21 mouse cellular contexts compared by ENCODE assay signal in genomic region chr3:82805291-82805690, GRCm38 (mm10).
"Had no signal": no experiment of that assay in that cellular context is flagged by ENCODE, and none has a peak within 500 bp of the region (broad histone marks: within the 10 kb centered on the region; RNA-seq: fewer than 3 reads in every experiment).

No protein-coding gene starts in this region.

- H3K27me3 ChIP-seq: lung, embryonic 15.5 days; midbrain, embryonic 12.5 days; neural tube, embryonic 13.5 days; neural tube, embryonic 15.5 days; stomach, embryonic 15.5 days had no signal

- H3K9ac ChIP-seq: liver, postnatal 0 days; lung, embryonic 15.5 days; midbrain, embryonic 12.5 days; neural tube, embryonic 13.5 days; neural tube, embryonic 15.5 days; stomach, embryonic 15.5 days had no signal

- H3K4me1 ChIP-seq: lung, embryonic 15.5 days; midbrain, embryonic 10.5 days; midbrain, embryonic 12.5 days; neural tube, embryonic 13.5 days; neural tube, embryonic 15.5 days; stomach, embryonic 15.5 days had no signal

- ATAC-seq: liver, postnatal 0 days; lung, postnatal 0 days; midbrain, embryonic 16.5 days had no signal

- H3K4me2 ChIP-seq: lung, embryonic 15.5 days; midbrain, embryonic 12.5 days; neural tube, embryonic 13.5 days; neural tube, embryonic 15.5 days; stomach, embryonic 15.5 days had no signal

- H3K27ac ChIP-seq: lung, embryonic 15.5 days; macrophage; midbrain, embryonic 10.5 days; midbrain, embryonic 12.5 days; neural tube, embryonic 13.5 days; neural tube, embryonic 15.5 days; stomach, embryonic 15.5 days; stomach, postnatal 0 days had no signal

- H3K4me3 ChIP-seq: lung, embryonic 15.5 days; midbrain, embryonic 10.5 days; midbrain, embryonic 12.5 days; myocyte; neural tube, embryonic 13.5 days; neural tube, embryonic 15.5 days; stomach, embryonic 15.5 days had no signal

- H3K36me3 ChIP-seq: lung, embryonic 15.5 days; midbrain, embryonic 10.5 days; midbrain, embryonic 12.5 days; neural tube, embryonic 13.5 days; neural tube, embryonic 15.5 days; stomach, embryonic 15.5 days had no signal

- DNase-seq: liver, postnatal 0 days; lung, adult 2 months; lung, postnatal 14 days; lung, postnatal 36 days; midbrain, embryonic 14.5 days; retina, postnatal 1 day; right cerebral cortex, adult 18-20 months; thymus, adult 2 months; thymus, postnatal 25 days; thymus, postnatal 4 days had no signal

- H3K9me3 ChIP-seq: lung, embryonic 15.5 days; midbrain, embryonic 10.5 days; midbrain, embryonic 12.5 days; neural tube, embryonic 13.5 days; neural tube, embryonic 15.5 days; stomach, embryonic 15.5 days had no signal
